Mouse (Mus musculus) erythroid progenitor cell, adult 5-6 weeks (primary cell): ENCODE measurements around the gene Cd96. TPM values are rescaled to one million over a fixed set of nuclear protein-coding genes. Genes with fewer than 3 reads are reported as not detected.

Source experiments
- ATAC-seq: replicated peaks from 2 replicates; pipeline ENCODE4 v1.8.0; 2016; ENCODE audit warnings: moderate number of reproducible peaks, mild to moderate bottlenecking, moderate TSS enrichment, inconsistent platforms; ENCODE audit not compliant: poor library complexity, low FRiP score, severe bottlenecking
- total RNA-seq, 2 experiments: library from RNA; stranded (forward) in 1 of 2; stranded (reverse) in 1 of 2; fragments of 150-400 nt in 1 of 2; fragments of 186-747, 209-891 nt in 1 of 2; gene quantifications; 2 replicates each; pipeline versions ENCODE4 v1.2.3 to v1.2.4; 2015 to 2017; ENCODE audit warnings: low replicate concordance in 2 of 2

Gene Cd96
- total RNA-seq, 2 experiments from 2014 or later: 0.42 to 4.2 TPM

GRCm38 (mm10) chr16:45999374-46000191, 120.5 kb downstream of the Cd96 start:
- ATAC-seq: no peak

DNA sequence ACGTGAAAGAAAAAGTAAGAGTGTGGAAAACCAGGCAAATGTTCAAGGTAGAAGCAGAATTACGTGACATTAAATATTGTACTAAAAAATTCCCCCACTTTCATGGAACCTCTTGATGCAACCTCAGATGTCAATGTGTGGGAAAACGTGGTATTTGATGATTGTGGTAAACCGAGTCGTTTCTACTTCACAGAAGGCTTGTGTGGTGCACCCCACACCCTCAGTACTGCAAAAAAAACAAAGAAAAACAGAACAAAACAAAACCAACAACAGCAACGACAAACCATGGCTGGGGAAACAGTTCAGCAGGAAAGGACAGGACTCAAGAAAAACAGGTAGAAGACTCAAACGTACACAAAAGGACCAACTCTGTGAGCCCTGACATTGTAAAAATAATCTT, 121.8 kb downstream of the Cd96 start:
- ATAC-seq: no peak

- ATAC-seq: no peak
Observed at GRCm38 (mm10) chr16:45990901-45991676, 129.0 kb downstream of the Cd96 start.

- ATAC-seq: no peak
Observed at GRCm38 (mm10) chr16:45986236-45986635, 133.8 kb downstream of the Cd96 start.

Other genes with a start within 250 kb of the Cd96 start
- 6.5 TPM in 1 of 2 replicates, not detected in the other for gene Phldb2, start 166.7 kb downstream of the Cd96 start, total RNA-seq (2015; ENCODE audit: low replicate concordance)
- not detected in 2 replicates for gene Phldb2, start 166.7 kb downstream of the Cd96 start, total RNA-seq (2017; ENCODE audit: low replicate concordance)
- gene Plcxd2, start 110.0 kb downstream of the Cd96 start, total RNA-seq (2015; ENCODE audit: low replicate concordance): 0.42 and 0.72 TPM in 2 replicates
- 0.39 and 0.83 TPM in 2 replicates for gene Plcxd2, start 110.0 kb downstream of the Cd96 start, total RNA-seq (2017; ENCODE audit: low replicate concordance)
- not detected in 2 replicates for gene Gm4737, start 34.8 kb upstream of the Cd96 start, total RNA-seq (2015; ENCODE audit: low replicate concordance)
- gene Gm4737, start 34.8 kb upstream of the Cd96 start, total RNA-seq (2017; ENCODE audit: low replicate concordance): 0.77 and 1.8 TPM in 2 replicates